Comparison of ENCODE assay signal across 9 mouse cellular contexts in genomic region chr5:150233154-150233886, GRCm38 (mm10).
DNase-seq lines count a peak whose midpoint lies in the region; ATAC-seq and TF ChIP-seq lines count a peak whose summit lies in the region.
"Had no signal": no experiment of that assay in that cellular context is flagged by ENCODE, and none has a peak within 500 bp of the region (broad histone marks: within the 10 kb centered on the region; RNA-seq: fewer than 3 reads in every experiment).

No protein-coding gene starts in this region.

- peak; percentile 69 for TF ChIP-seq RAD21 in MEL (IDR thresholded peaks at IDR 0.05; ENCODE audit: low read depth, low read length)

- intact Hi-C loops in heart, postnatal 25 days (cut with DNase I): loop anchor here (2.0 to 5.0 kb wide), 3 partner anchors 36 to 193 kb away; no protein-coding TSS in a partner anchor

- ATAC-seq in forebrain, postnatal 0 days: peak; percentile 88
- ATAC-seq in liver, embryonic 13.5 days (ENCODE audit: low read depth): 0 out of 2 replicates have a peak, but pooled peaks have one; percentile 44
- peak; percentile 45; the same call in 1 of the 2 replicates for ATAC-seq in neural tube, embryonic 12.5 days (ENCODE audit: low FRiP score, low read depth)

- no peak overlapping the region for H3K4me3 ChIP-seq in MEL (ENCODE audit: control insufficient read depth in 1 of 2, insufficient read depth in 1 of 2, low read depth in 2 of 2, low read length in 2 of 2)
- H3K4me3 ChIP-seq in cerebellum, adult 2 months (replicated peaks; ENCODE audit: insufficient read depth, low read depth, low read length): no peak overlapping the region
- H3K4me3 ChIP-seq in forebrain, postnatal 0 days (ENCODE audit: low read depth, low read length): no peak overlapping the region
- no peak overlapping the region for H3K4me3 ChIP-seq in liver, embryonic 13.5 days (replicated peaks)
- H3K4me3 ChIP-seq in neural tube, embryonic 12.5 days: no peak overlapping the region

- TF ChIP-seq CTCF in MEL (IDR thresholded peaks at IDR 0.05 in 2 of 3, conservative IDR thresholded peaks at IDR 0.05 in 1 of 3; ENCODE audit: control insufficient read depth in 1 of 3, insufficient read depth in 1 of 3, low read depth in 2 of 3, low read length in 3 of 3, poor library complexity in 1 of 3, severe bottlenecking in 1 of 3): peak; percentile 56 to 83 (median 68)
- peak; percentile 89 for TF ChIP-seq CTCF in cerebellum, adult 2 months (IDR thresholded peaks at IDR 0.05; ENCODE audit: borderline replicate concordance, insufficient read depth, low read depth, low read length)
- peak; percentile 89 for TF ChIP-seq CTCF in forebrain, postnatal 0 days (IDR thresholded peaks at IDR 0.05; ENCODE audit: low read depth)

- no peak for TF ChIP-seq POLR2A in MEL (IDR thresholded peaks at IDR 0.05; ENCODE audit: control insufficient read depth in 1 of 2, insufficient read depth in 1 of 2, low read depth in 1 of 2, low read length in 2 of 2, poor library complexity in 1 of 2)
- no peak for TF ChIP-seq POLR2A in cerebellum, adult 2 months (IDR thresholded peaks at IDR 0.05; ENCODE audit: borderline replicate concordance, insufficient read depth, low read length)

- no peaks in the 10 kb centered on the region for H3K9me3 ChIP-seq in MEL (replicated peaks; ENCODE audit: insufficient read depth, low read length)
- H3K9me3 ChIP-seq in forebrain, postnatal 0 days (ENCODE audit: low read length): no peaks in the 10 kb centered on the region
- H3K9me3 ChIP-seq in liver, embryonic 13.5 days (replicated peaks): 0 out of 2 replicates have a peak, but pooled peaks cover 4% of the 10 kb centered on the region
- peaks cover 4% of the 10 kb centered on the region for H3K9me3 ChIP-seq in neural tube, embryonic 12.5 days

- 54% methylated on average over 17 of the region's 17 CpGs for WGBS in cerebellum, adult 2 months
- WGBS in forebrain, postnatal 0 days: 57% methylated on average over 17 of the region's 17 CpGs
- 39% methylated on average over 17 of the region's 17 CpGs for WGBS in liver, embryonic 13.5 days (ENCODE audit: insufficient replicate concordance)
- 62% methylated on average over 17 of the region's 17 CpGs for WGBS in neural tube, embryonic 12.5 days

- no peaks in the 10 kb centered on the region for H3K4me1 ChIP-seq in MEL (ENCODE audit: control insufficient read depth in 1 of 2, insufficient read depth in 2 of 2, low read length in 2 of 2)
- peaks cover 12% of the 10 kb centered on the region for H3K4me1 ChIP-seq in cerebellum, adult 2 months (ENCODE audit: control insufficient read depth, insufficient read depth, low read length)
- H3K4me1 ChIP-seq in forebrain, postnatal 0 days (ENCODE audit: insufficient read depth): no peaks in the 10 kb centered on the region
- H3K4me1 ChIP-seq in liver, embryonic 13.5 days (replicated peaks): 0 out of 2 replicates have a peak, but pooled peaks cover 3% of the 10 kb centered on the region
- H3K4me1 ChIP-seq in neural tube, embryonic 12.5 days: peaks cover 2% of the 10 kb centered on the region; the same call in 1 of the 2 replicates

- no peaks in the 10 kb centered on the region for H3K79me2 ChIP-seq in MEL (ENCODE audit: control insufficient read depth, insufficient read depth, low read length, poor library complexity)

- H3K27ac ChIP-seq in MEL (ENCODE audit: control insufficient read depth, low read depth, low read length): no peak overlapping the region
- H3K27ac ChIP-seq in cerebellum, adult 2 months (ENCODE audit: insufficient read depth, low read length): no peak overlapping the region
- no peak overlapping the region for H3K27ac ChIP-seq in forebrain, postnatal 0 days (ENCODE audit: low read depth, low read length)
- H3K27ac ChIP-seq in liver, embryonic 13.5 days: no peak overlapping the region
- no peak overlapping the region for H3K27ac ChIP-seq in neural tube, embryonic 12.5 days
- H3K27ac ChIP-seq: macrophage had no signal

- no peaks in the 10 kb centered on the region for H3K27me3 ChIP-seq in MEL (ENCODE audit: control insufficient read depth in 1 of 2, insufficient read depth in 2 of 2, low read length in 2 of 2)
- no peaks in the 10 kb centered on the region for H3K27me3 ChIP-seq in cerebellum, adult 2 months (ENCODE audit: control insufficient read depth, insufficient read depth, low read length)
- no peaks in the 10 kb centered on the region for H3K27me3 ChIP-seq in forebrain, postnatal 0 days (ENCODE audit: insufficient read depth, low read length)
- no peaks in the 10 kb centered on the region for H3K27me3 ChIP-seq in liver, embryonic 13.5 days
- no peaks in the 10 kb centered on the region for H3K27me3 ChIP-seq in neural tube, embryonic 12.5 days (replicated peaks)

- peak; percentile 71 for DNase-seq in MEL (ENCODE audit: low read depth, low spot score)
- peak; percentile 80 to 83 for DNase-seq in cerebellum, adult 2 months
- peak; percentile 82 for DNase-seq in forebrain, postnatal 0 days
- DNase-seq in heart, postnatal 25 days (ENCODE audit: low spot score): peak; percentile 44
- DNase-seq in kidney, postnatal 4 days: peak; percentile 80 to 85
- no peak for DNase-seq in liver, embryonic 13.5 days
- peak; percentile 61 for DNase-seq in telencephalon, adult 2 months (ENCODE audit: low read depth, low spot score)

- peak overlapping the region; percentile 5; the same call in 1 of the 2 replicates for H3K4me2 ChIP-seq in forebrain, postnatal 0 days (ENCODE audit: low read depth)
- H3K4me2 ChIP-seq in liver, embryonic 13.5 days: no peak overlapping the region
- peak overlapping the region; percentile 44; the same call in 1 of the 2 replicates for H3K4me2 ChIP-seq in neural tube, embryonic 12.5 days (replicated peaks)

- TF ChIP-seq EP300 in MEL (IDR thresholded peaks at IDR 0.05; ENCODE audit: low read depth in 1 of 2, low read length in 2 of 2): no peak

- no peak overlapping the region for H3K9ac ChIP-seq in MEL (ENCODE audit: control insufficient read depth, low read depth, low read length, poor library complexity, severe bottlenecking)
- no peak overlapping the region for H3K9ac ChIP-seq in forebrain, postnatal 0 days
- no peak overlapping the region for H3K9ac ChIP-seq in liver, embryonic 13.5 days
- no peak overlapping the region for H3K9ac ChIP-seq in neural tube, embryonic 12.5 days

- no peaks in the 10 kb centered on the region for H3K36me3 ChIP-seq in MEL (ENCODE audit: control insufficient read depth in 1 of 2, insufficient read depth in 2 of 2, low read length in 2 of 2)
- H3K36me3 ChIP-seq in forebrain, postnatal 0 days (ENCODE audit: insufficient read depth): no peaks in the 10 kb centered on the region
- no peaks in the 10 kb centered on the region for H3K36me3 ChIP-seq in liver, embryonic 13.5 days
- H3K36me3 ChIP-seq in neural tube, embryonic 12.5 days: no peaks in the 10 kb centered on the region

TF ChIP-seq in MEL, 35 proteins besides CTCF, POLR2A, EP300 and RAD21:
- TF ChIP-seq SMC3 (IDR thresholded peaks at IDR 0.05; ENCODE audit: low read depth, low read length) (peak; percentile 75), ZC3H11A (IDR thresholded peaks at IDR 0.05; ENCODE audit: low read depth, low read length) (peak; percentile 43; the same call in 1 of the 2 replicates), RCOR1 (IDR thresholded peaks at IDR 0.05; ENCODE audit: low read depth, low read length) (no peak), USF1 (IDR thresholded peaks at IDR 0.05; ENCODE audit: low read depth, low read length) (no peak), SIN3A (IDR thresholded peaks at IDR 0.05; ENCODE audit: low read length) (no peak)
